Mouse (Mus musculus): Measurements from ENCODE around the gene Ano9.

- no peak for TF ChIP-seq CTCF (IDR thresholded peaks at IDR 0.05; ENCODE audit: low read depth)
- no peak for TF ChIP-seq EP300 (IDR thresholded peaks at IDR 0.05; ENCODE audit: low read depth)
These were observed 65.6 kb downstream of the Ano9 start for GRCm38 (mm10) chr7:141052016-141052415.
